Mouse (Mus musculus) forebrain, embryonic 14.5 days (tissue): ENCODE data around the gene Zfp365. TPM values are rescaled to one million over a fixed set of nuclear protein-coding genes. Genes with fewer than 3 reads are reported as not detected.

Source experiments
- ATAC-seq: fragments of 200-750 bp; cut with Nextera tagmentation; 2 replicates; pipeline ENCODE4 v1.8.0; 2017; ENCODE audit warnings: mild to moderate bottlenecking, moderate library complexity
- DNase-seq: peaks from one replicate; pipeline ENCODE4 v3.0.0-alpha.2; 2015; ENCODE audit warnings: low spot score
- H3K27ac ChIP-seq: fragments of 300-500 bp; sonication (generic); 2 replicates; pipeline ENCODE4 v1.5.1; 2014; ENCODE audit warnings: low read depth, mild to moderate bottlenecking, control low read depth, low read length, moderate library complexity
- H3K27me3 ChIP-seq: fragments of 300-500 bp; sonication (generic); replicated peaks from 2 replicates; pipeline ENCODE4 v1.6.1; 2014; ENCODE audit warnings: low read length, control low read depth, mixed read lengths; ENCODE audit not compliant: control insufficient read depth, insufficient read depth
- H3K36me3 ChIP-seq: fragments of 300-500 bp; sonication (generic); 2 replicates; pipeline ENCODE4 v1.6.1; 2014; ENCODE audit warnings: low read length, control low read depth; ENCODE audit not compliant: control insufficient read depth, insufficient read depth
- H3K4me1 ChIP-seq: fragments of 300-500 bp; sonication (generic); 2 replicates; pipeline ENCODE4 v1.6.1; 2014; ENCODE audit warnings: antibody characterized with exemption, low read length, control low read depth; ENCODE audit not compliant: control insufficient read depth, insufficient read depth
- H3K4me2 ChIP-seq: fragments of 300-500 bp; sonication (generic); 2 replicates; pipeline ENCODE4 v1.6.1; 2014; ENCODE audit warnings: mild to moderate bottlenecking, control low read depth, low read length
- H3K4me3 ChIP-seq: fragments of 300-500 bp; sonication (generic); 2 replicates; pipeline ENCODE4 v1.5.1; 2014; ENCODE audit warnings: low read depth, low read length, control low read depth
- H3K9ac ChIP-seq: fragments of 300-500 bp; sonication (generic); 2 replicates; pipeline ENCODE4 v1.6.1; 2014; ENCODE audit warnings: mild to moderate bottlenecking, low read length, control low read depth, moderate library complexity
- H3K9me3 ChIP-seq: fragments of 300-500 bp; sonication (generic); replicated peaks from 2 replicates; pipeline ENCODE4 v1.6.1; 2016; ENCODE audit warnings: low read length, control low read depth, mixed read lengths; ENCODE audit not compliant: control insufficient read depth
- WGBS: fragments of 180-500 bp; shearing (Covaris S2); extraction: QIAGEN DNeasy Blood & Tissue Kit; methylation state at CpG from one replicate; pipeline ENCODE4 v1.1.7; 2014; 5-methylcytosine and 5-hydroxymethylcytosine counted together
- polyA plus RNA-seq: library from polyadenylated mRNA; unstranded; fragments of >200 nt; fragmentation: Nextera tagmentation; extraction: Ambion mirVana; gene quantifications from 2 replicates; pipeline ENCODE4 v1.2.1, GENCODE M21; 2014

Zfp365 gene
- polyA plus RNA-seq, 1 experiment from 2014 or later = 1.2 TPM

GRCm38 (mm10) chr10:67897281-67897680 lies 15.2 kb downstream of the Zfp365 start:
- DNase-seq = peak; percentile 3
- no peak overlapping the region for H3K9ac ChIP-seq
- no peaks in the 10 kb centered on the region for H3K27me3 ChIP-seq
- H3K36me3 ChIP-seq = no peaks in the 10 kb centered on the region
- no peak overlapping the region for H3K4me3 ChIP-seq
- H3K4me2 ChIP-seq = no peak overlapping the region
- H3K27ac ChIP-seq = no peak overlapping the region
- H3K4me1 ChIP-seq = 0 out of 2 replicates have a peak, but pooled peaks cover 4% of the 10 kb centered on the region
- H3K9me3 ChIP-seq = no peaks in the 10 kb centered on the region
- ATAC-seq = no peak
- WGBS = 84% methylated on average over 6 of the region's 6 CpGs

GRCm38 (mm10) chr10:67894683-67895082 lies 17.8 kb downstream of the Zfp365 start:
- 77% methylated on average over 7 of the region's 7 CpGs for WGBS
- Histone ChIP-seq H3K9me3 (no peaks in the 10 kb centered on the region), H3K4me1 (0 out of 2 replicates have a peak, but pooled peaks cover 4% of the 10 kb centered on the region), H3K27me3 (no peaks in the 10 kb centered on the region), H3K36me3 (no peaks in the 10 kb centered on the region), H3K4me3 (no peak overlapping the region), H3K27ac (no peak overlapping the region), H3K4me2 (no peak overlapping the region), H3K9ac (no peak overlapping the region)
- DNase-seq (no peak), ATAC-seq (peak; percentile 48; the same call in 1 of the 2 replicates)

- Histone ChIP-seq H3K27ac (peak overlapping the region; percentile 44; the same call in 1 of the 2 replicates), H3K27me3 (no peaks in the 10 kb centered on the region), H3K9me3 (no peaks in the 10 kb centered on the region), H3K36me3 (no peaks in the 10 kb centered on the region), H3K4me3 (no peak overlapping the region), H3K9ac (peak overlapping the region; percentile 21; the same call in 1 of the 2 replicates), H3K4me2 (no peak overlapping the region), H3K4me1 (0 out of 2 replicates have a peak, but pooled peaks cover 4% of the 10 kb centered on the region)
- 64% methylated on average over 8 of the region's 8 CpGs for WGBS
- no peak for ATAC-seq
- peak; percentile 32 for DNase-seq
These were observed 18.4 kb downstream of the Zfp365 start for GRCm38 (mm10) chr10:67894059-67894458.

GRCm38 (mm10) chr10:67893226-67893625 lies 19.2 kb downstream of the Zfp365 start:
- ATAC-seq = no peak
- Histone ChIP-seq H3K4me3 (no peak overlapping the region), H3K9me3 (no peaks in the 10 kb centered on the region), H3K4me1 (0 out of 2 replicates have a peak, but pooled peaks cover 4% of the 10 kb centered on the region), H3K27me3 (no peaks in the 10 kb centered on the region), H3K9ac (no peak overlapping the region), H3K27ac (no peak overlapping the region), H3K36me3 (no peaks in the 10 kb centered on the region), H3K4me2 (no peak overlapping the region)
- 77% methylated on average over 10 of the region's 10 CpGs for WGBS
- peak; percentile 38 for DNase-seq

- Histone ChIP-seq H3K4me2 (no peak overlapping the region), H3K27ac (no peak overlapping the region), H3K4me1 (0 out of 2 replicates have a peak, but pooled peaks cover 4% of the 10 kb centered on the region), H3K9ac (no peak overlapping the region), H3K36me3 (no peaks in the 10 kb centered on the region), H3K27me3 (no peaks in the 10 kb centered on the region), H3K4me3 (no peak overlapping the region), H3K9me3 (no peaks in the 10 kb centered on the region)
- DNase-seq (no peak), ATAC-seq (no peak)
- 90% methylated on average over 6 of the region's 6 CpGs for WGBS
These were observed 21.3 kb downstream of the Zfp365 start for GRCm38 (mm10) chr10:67891126-67891525.

- Histone ChIP-seq H3K4me2 (no peak overlapping the region), H3K27me3 (no peaks in the 10 kb centered on the region), H3K9me3 (no peaks in the 10 kb centered on the region), H3K9ac (no peak overlapping the region), H3K4me1 (no peaks in the 10 kb centered on the region), H3K36me3 (no peaks in the 10 kb centered on the region), H3K4me3 (no peak overlapping the region), H3K27ac (no peak overlapping the region)
- WGBS = 93% methylated on average over 10 of the region's 10 CpGs
- ATAC-seq (no peak), DNase-seq (no peak)
These were observed 24.5 kb downstream of the Zfp365 start for GRCm38 (mm10) chr10:67887971-67888370.

GRCm38 (mm10) chr10:67880692-67881091 lies 31.8 kb downstream of the Zfp365 start:
- 91% methylated on average over 4 of the region's 4 CpGs for WGBS
- ATAC-seq (no peak), DNase-seq (no peak)
- no peak overlapping the region for H3K9ac ChIP-seq
- H3K27me3 ChIP-seq = no peaks in the 10 kb centered on the region
- H3K4me2 ChIP-seq = no peak overlapping the region
- H3K27ac ChIP-seq = no peak overlapping the region
- H3K9me3 ChIP-seq = no peaks in the 10 kb centered on the region
- H3K4me3 ChIP-seq = no peak overlapping the region
- no peaks in the 10 kb centered on the region for H3K36me3 ChIP-seq
- H3K4me1 ChIP-seq = no peaks in the 10 kb centered on the region

- no peak overlapping the region for H3K4me3 ChIP-seq
- H3K27me3 ChIP-seq = no peaks in the 10 kb centered on the region
- H3K36me3 ChIP-seq = no peaks in the 10 kb centered on the region
- DNase-seq = peak; percentile 79
- H3K9me3 ChIP-seq = no peaks in the 10 kb centered on the region
- peak; percentile 54; the same call in 1 of the 2 replicates for ATAC-seq
- no peaks in the 10 kb centered on the region for H3K4me1 ChIP-seq
- no peak overlapping the region for H3K9ac ChIP-seq
- no peak overlapping the region for H3K27ac ChIP-seq
- no peak overlapping the region for H3K4me2 ChIP-seq
- WGBS = 22% methylated on average over 2 of the region's 2 CpGs
These were observed 40.7 kb downstream of the Zfp365 start for GRCm38 (mm10) chr10:67871811-67872210.

GRCm38 (mm10) chr10:67868234-67868633 lies 44.2 kb downstream of the Zfp365 start:
- no peaks in the 10 kb centered on the region for H3K36me3 ChIP-seq
- WGBS = 84% methylated on average over 3 of the region's 3 CpGs

More at GRCm38 (mm10) chr10:67868234-67868633, 44.2 kb downstream of the Zfp365 start:
- H3K27ac ChIP-seq = no peak overlapping the region
- DNase-seq (no peak), ATAC-seq (no peak)
- H3K9me3 ChIP-seq = no peaks in the 10 kb centered on the region
- H3K27me3 ChIP-seq = no peaks in the 10 kb centered on the region
- H3K4me2 ChIP-seq = no peak overlapping the region
- H3K4me3 ChIP-seq = no peak overlapping the region
- H3K9ac ChIP-seq = no peak overlapping the region
- H3K4me1 ChIP-seq = no peaks in the 10 kb centered on the region
